ENCODE assay signal across 25 mouse cellular contexts in the genomic region with DNA sequence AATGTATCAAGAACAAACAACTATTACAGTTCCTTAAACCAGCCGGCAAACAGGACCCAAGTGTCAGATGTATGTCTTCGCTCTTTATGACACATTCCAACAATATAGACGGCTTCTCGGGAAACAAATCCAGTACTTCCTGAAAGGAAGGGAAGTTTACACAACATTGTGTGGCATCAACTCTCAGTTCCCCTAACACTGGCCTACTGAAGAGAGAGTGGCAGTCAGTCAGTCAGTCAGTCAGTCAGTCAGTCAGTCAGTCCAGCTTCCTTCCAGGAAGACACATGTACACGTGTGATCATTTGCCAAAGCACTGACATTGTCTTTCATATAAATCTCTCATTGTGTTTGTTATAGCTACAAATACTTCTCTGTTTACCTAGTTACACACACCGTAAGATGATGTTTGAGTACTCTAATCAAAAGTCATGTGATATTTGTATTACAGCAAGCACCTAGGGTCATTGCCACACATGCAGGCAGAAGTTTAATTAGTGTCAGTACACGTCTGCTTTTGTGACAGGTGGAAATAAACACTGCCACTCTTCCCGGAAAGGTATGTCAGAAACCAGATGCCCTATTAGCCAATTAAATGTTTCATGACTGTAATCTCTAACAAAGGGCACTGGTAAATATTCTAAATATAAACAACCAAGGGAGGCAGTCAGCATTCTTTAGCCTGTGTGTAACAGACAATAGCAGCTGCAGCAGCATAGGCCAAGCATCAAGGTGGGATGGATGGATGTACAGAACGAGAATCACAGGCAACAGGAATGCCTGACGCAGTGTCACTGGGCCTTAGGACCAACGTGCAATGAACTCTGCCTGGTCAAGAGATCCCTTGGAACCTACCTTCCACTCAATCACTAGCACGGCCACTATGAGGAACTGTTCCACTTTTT.
A peak's percentile ranks its signal among the peaks of the same experiment; 100 is the strongest.
DNase-seq lines count a peak whose midpoint lies in the region; ATAC-seq and TF ChIP-seq lines count a peak whose summit lies in the region.
"Had no signal": no experiment of that assay in that cellular context is flagged by ENCODE, and none has a peak within 500 bp of the region (broad histone marks: within the 10 kb centered on the region; RNA-seq: fewer than 3 reads in every experiment).

No protein-coding gene starts in this region.

- H3K4me3 ChIP-seq in gastrocnemius, adult 2 months, result no peak overlapping the region
- no peak overlapping the region for H3K4me3 ChIP-seq in lung, adult 2 months (replicated peaks; ENCODE audit: extremely low read depth, low read depth, low read length)
- H3K4me3 ChIP-seq in stomach, postnatal 0 days (ENCODE audit: low read depth, low read length), result no peak overlapping the region
- H3K4me3 ChIP-seq in forebrain, embryonic 15.5 days, result no peak overlapping the region
- H3K4me3 ChIP-seq: embryonic facial prominence, embryonic 12.5 days; erythroblast, embryonic 14.5 days; heart, embryonic 12.5 days; hindbrain, embryonic 15.5 days; limb, embryonic 15.5 days; midbrain, embryonic 13.5 days; neural tube, embryonic 15.5 days; stomach, embryonic 15.5 days had no signal

- intact Hi-C loops in gastrocnemius, adult 2 months (cut with DNase I), result loop anchor here (5.0 to 10.0 kb wide), 3 partner anchors 90 to 107 kb away; no protein-coding TSS in a partner anchor

- H3K4me2 ChIP-seq in stomach, postnatal 0 days (replicated peaks; ENCODE audit: low read depth), result no peak overlapping the region
- no peak overlapping the region for H3K4me2 ChIP-seq in forebrain, embryonic 15.5 days (replicated peaks)
- H3K4me2 ChIP-seq: embryonic facial prominence, embryonic 12.5 days; heart, embryonic 12.5 days; hindbrain, embryonic 15.5 days; limb, embryonic 15.5 days; midbrain, embryonic 13.5 days; neural tube, embryonic 15.5 days; stomach, embryonic 15.5 days had no signal

- H3K36me3 ChIP-seq in stomach, postnatal 0 days (ENCODE audit: control insufficient read depth, insufficient read depth, low read length), result no peaks in the 10 kb centered on the region
- no peaks in the 10 kb centered on the region for H3K36me3 ChIP-seq in forebrain, embryonic 15.5 days
- H3K36me3 ChIP-seq: embryonic facial prominence, embryonic 12.5 days; heart, embryonic 12.5 days; hindbrain, embryonic 15.5 days; limb, embryonic 15.5 days; midbrain, embryonic 13.5 days; neural tube, embryonic 15.5 days; stomach, embryonic 15.5 days had no signal

- WGBS in lung, adult 2 months, result 38% methylated on average over 12 of the region's 12 CpGs
- WGBS in stomach, postnatal 0 days, result 47% methylated on average over 12 of the region's 12 CpGs
- WGBS in forebrain, embryonic 15.5 days, result 77% methylated on average over 12 of the region's 12 CpGs

- no peak for DNase-seq in gastrocnemius, adult 2 months
- no peak for DNase-seq in gastrocnemius, adult 8-10 months (ENCODE audit: low spot score in 2 of 2)
- DNase-seq in lung, adult 2 months, result peak; percentile 14
- no peak for DNase-seq in lung, adult 18-20 months
- DNase-seq in stomach, postnatal 0 days (ENCODE audit: low spot score), result peak; percentile 30
- no peak for DNase-seq in ovary, adult 18-20 months (ENCODE audit: low spot score)
- DNase-seq: adrenal gland, adult 8-10 months; cerebellum, adult 11-12 months; heart, postnatal 36 days; kidney, adult 18-20 months; right cerebral cortex, postnatal 25 days; thymus, adult 2 months had no signal

- no peak overlapping the region for H3K9ac ChIP-seq in stomach, postnatal 0 days (ENCODE audit: low read length)
- H3K9ac ChIP-seq in forebrain, embryonic 15.5 days (replicated peaks), result no peak overlapping the region
- H3K9ac ChIP-seq: embryonic facial prominence, embryonic 12.5 days; heart, embryonic 12.5 days; hindbrain, embryonic 15.5 days; limb, embryonic 15.5 days; midbrain, embryonic 13.5 days; neural tube, embryonic 15.5 days; stomach, embryonic 15.5 days had no signal

- H3K27me3 ChIP-seq in stomach, postnatal 0 days (ENCODE audit: control insufficient read depth, insufficient read depth, low read length), result no peaks in the 10 kb centered on the region
- no peaks in the 10 kb centered on the region for H3K27me3 ChIP-seq in forebrain, embryonic 15.5 days
- H3K27me3 ChIP-seq: embryonic facial prominence, embryonic 12.5 days; heart, embryonic 12.5 days; limb, embryonic 15.5 days; Patski; stomach, embryonic 15.5 days had no signal

- no peaks in the 10 kb centered on the region for H3K9me3 ChIP-seq in stomach, postnatal 0 days (ENCODE audit: control insufficient read depth, low read length)
- no peaks in the 10 kb centered on the region for H3K9me3 ChIP-seq in forebrain, embryonic 15.5 days
- H3K9me3 ChIP-seq: embryonic facial prominence, embryonic 12.5 days; heart, embryonic 12.5 days; hindbrain, embryonic 15.5 days; limb, embryonic 15.5 days; midbrain, embryonic 13.5 days; stomach, embryonic 15.5 days had no signal

- no peak for TF ChIP-seq EP300 in stomach, postnatal 0 days (optimal IDR thresholded peaks at IDR 0.05)

- peaks cover 11% of the 10 kb centered on the region for H3K4me1 ChIP-seq in lung, adult 2 months (ENCODE audit: control insufficient read depth, insufficient read depth, low read length)
- H3K4me1 ChIP-seq in stomach, postnatal 0 days (replicated peaks; ENCODE audit: control insufficient read depth, insufficient read depth), result 0 out of 2 replicates have a peak, but pooled peaks cover 2% of the 10 kb centered on the region
- peaks cover 7% of the 10 kb centered on the region for H3K4me1 ChIP-seq in forebrain, embryonic 15.5 days

- ATAC-seq in megakaryocyte, adult 5-6 weeks (ENCODE audit: poor library complexity, severe bottlenecking), result peak; percentile 45
- peak; percentile 80 for ATAC-seq in stomach, postnatal 0 days (ENCODE audit: low FRiP score, low TSS enrichment)
- no peak for ATAC-seq in forebrain, embryonic 15.5 days (replicated peaks)
- ATAC-seq: forebrain, embryonic 14.5 days; midbrain, embryonic 13.5 days; Patski had no signal

- 0 out of 2 replicates have a peak overlapping the region, but pooled peaks have one; percentile 16 for H3K27ac ChIP-seq in gastrocnemius, adult 2 months
- H3K27ac ChIP-seq in stomach, postnatal 0 days (replicated peaks), result no peak overlapping the region; the same call in 1 of the 2 replicates
- no peak overlapping the region for H3K27ac ChIP-seq in forebrain, embryonic 15.5 days (replicated peaks)
- H3K27ac ChIP-seq: embryonic facial prominence, embryonic 12.5 days; hindbrain, embryonic 15.5 days; kidney, postnatal 0 days; limb, embryonic 15.5 days; midbrain, embryonic 13.5 days; neural tube, embryonic 15.5 days; stomach, embryonic 15.5 days had no signal

- TF ChIP-seq CTCF in gastrocnemius, adult 2 months (IDR thresholded peaks at IDR 0.05), result no peak
- TF ChIP-seq CTCF in lung, adult 2 months (IDR thresholded peaks at IDR 0.05; ENCODE audit: insufficient read depth, low read length), result no peak
- no peak for TF ChIP-seq CTCF in stomach, postnatal 0 days (IDR thresholded peaks at IDR 0.05; ENCODE audit: low read depth)

- no peak for TF ChIP-seq POLR2A in lung, adult 2 months (IDR thresholded peaks at IDR 0.05; ENCODE audit: borderline replicate concordance, extremely low read depth, low read depth, low read length)

Comparison
In these comparisons a context has a peak if more than half of its experiments do, and no peak if none do; other contexts are left out.
1. DNase-seq: peak in lung, adult 2 months (single experiment) and stomach, postnatal 0 days (single experiment); none in gastrocnemius, adult 2 months (single experiment), gastrocnemius, adult 8-10 months (0 of 2), lung, adult 18-20 months (0 of 2) and ovary, adult 18-20 months (single experiment).